ENCODE assay signal across 11 mouse cellular contexts in genomic region chr17:78407581-78407980, GRCm38 (mm10). TPM values are rescaled to one million over a fixed set of nuclear protein-coding genes. Genes with fewer than 3 reads are reported as not detected.
A peak's percentile ranks its signal among the peaks of the same experiment; 100 is the strongest.
DNase-seq lines count a peak whose midpoint lies in the region; ATAC-seq and TF ChIP-seq lines count a peak whose summit lies in the region.
"Had no signal": no experiment of that assay in that cellular context is flagged by ENCODE, and none has a peak within 500 bp of the region (broad histone marks: within the 10 kb centered on the region; RNA-seq: fewer than 3 reads in every experiment).

No protein-coding gene starts in this region.

- no peak for TF ChIP-seq CTCF in liver, adult 2 months (IDR thresholded peaks at IDR 0.05; ENCODE audit: low read depth, low read length)

- H3K4me1 ChIP-seq in liver, adult 2 months (ENCODE audit: control insufficient read depth, insufficient read depth, low read length) = peaks cover 20% of the 10 kb centered on the region
- peaks cover 25% of the 10 kb centered on the region; the same call in 1 of the 2 replicates for H3K4me1 ChIP-seq in liver, embryonic 12.5 days
- H3K4me1 ChIP-seq in forebrain, embryonic 12.5 days = peaks cover 8% of the 10 kb centered on the region; the same call in 1 of the 2 replicates

- H3K36me3 ChIP-seq in liver, adult 2 months (ENCODE audit: control insufficient read depth, insufficient read depth, low read length) = peaks cover 18% of the 10 kb centered on the region
- H3K36me3 ChIP-seq in liver, embryonic 12.5 days = peaks cover 61% of the 10 kb centered on the region
- H3K36me3 ChIP-seq in forebrain, embryonic 12.5 days (replicated peaks) = peaks cover 6% of the 10 kb centered on the region

- no peak overlapping the region for H3K4me3 ChIP-seq in liver, adult 2 months (ENCODE audit: insufficient read depth, low read depth, low read length)
- H3K4me3 ChIP-seq in liver, embryonic 12.5 days = no peak overlapping the region
- H3K4me3 ChIP-seq in forebrain, embryonic 12.5 days (replicated peaks) = no peak overlapping the region
- H3K4me3 ChIP-seq: megakaryocyte, embryonic 14.5 days had no signal

- no peak overlapping the region for H3K9ac ChIP-seq in liver, adult 2 months (ENCODE audit: low read depth, low read length)
- no peak overlapping the region for H3K9ac ChIP-seq in liver, embryonic 12.5 days
- H3K9ac ChIP-seq in forebrain, embryonic 12.5 days = no peak overlapping the region

- H3K4me2 ChIP-seq in liver, embryonic 12.5 days = no peak overlapping the region
- H3K4me2 ChIP-seq in forebrain, embryonic 12.5 days = no peak overlapping the region

- DNase-seq in liver, adult 2 months (ENCODE audit: extremely low read depth, low read depth, low spot score) = peak; percentile 80
- peak; percentile 37 to 65 for DNase-seq in adrenal gland, postnatal 36 days
- DNase-seq in kidney, adult 9 months = peak; percentile 68
- peak; percentile 73 for DNase-seq in yolk sac, embryonic 10.5 days (ENCODE audit: low spot score)
- no peak for DNase-seq in cerebellum, postnatal 25 days
- DNase-seq: cerebellum, adult 11 months; lung, adult 18-20 months; right cerebral cortex, postnatal 14 days had no signal

- H3K27me3 ChIP-seq in liver, adult 2 months (ENCODE audit: control insufficient read depth, insufficient read depth, low read length) = no peaks in the 10 kb centered on the region
- no peaks in the 10 kb centered on the region for H3K27me3 ChIP-seq in liver, embryonic 12.5 days (replicated peaks)
- no peaks in the 10 kb centered on the region for H3K27me3 ChIP-seq in forebrain, embryonic 12.5 days
- H3K27me3 ChIP-seq: megakaryocyte, embryonic 14.5 days had no signal

- peak overlapping the region; percentile 14; the same call in 1 of the 2 replicates for H3K27ac ChIP-seq in liver, adult 2 months (replicated peaks; ENCODE audit: insufficient read depth, low read depth, low read length)
- no peak overlapping the region for H3K27ac ChIP-seq in liver, embryonic 12.5 days
- no peak overlapping the region for H3K27ac ChIP-seq in forebrain, embryonic 12.5 days

- peaks cover 9% of the 10 kb centered on the region; the same call in 1 of the 2 replicates for H3K79me2 ChIP-seq in liver, adult 2 months (ENCODE audit: control insufficient read depth, insufficient read depth, low read length)

- no peaks in the 10 kb centered on the region for H3K9me3 ChIP-seq in liver, embryonic 12.5 days (replicated peaks)
- H3K9me3 ChIP-seq in forebrain, embryonic 12.5 days = no peaks in the 10 kb centered on the region
- H3K9me3 ChIP-seq: megakaryocyte, embryonic 14.5 days had no signal

- WGBS in liver, adult 2 months = 5% methylated on average over 4 of the region's 4 CpGs
- 46% methylated on average over 4 of the region's 4 CpGs for WGBS in liver, embryonic 12.5 days (ENCODE audit: insufficient replicate concordance)
- 93% methylated on average over 4 of the region's 4 CpGs for WGBS in forebrain, embryonic 12.5 days

- no peak for ATAC-seq in liver, embryonic 12.5 days
- no peak for ATAC-seq in forebrain, embryonic 12.5 days (ENCODE audit: low FRiP score)

- no peak for TF ChIP-seq POLR2A in liver, adult 2 months (IDR thresholded peaks at IDR 0.05; ENCODE audit: extremely low read depth, insufficient read depth, low read length)

RNA-seq across cellular contexts. Expression of gene Fez2, which starts 10.4 kb away (rescaled TPM):
- 27.9 and 28.9 TPM in 2 replicates for total RNA-seq in liver, adult 2 months (2014; rRNA removed)
- 18.2 and 18.8 TPM in 2 replicates for polyA plus RNA-seq in liver, adult 2 months (2012; rRNA removed)
- polyA plus RNA-seq in liver, embryonic 12.5 days (2016; fragmentation: Nextera tagmentation; extraction: Ambion mirVana) = 24.0 and 24.9 TPM in 2 replicates
- 10 to 100 TPM; 57.9 to 64.7 TPM for total RNA-seq in adrenal gland, postnatal 36 days (2021)
- 29.2 and 36.2 TPM in 2 replicates for polyA plus RNA-seq in forebrain, embryonic 12.5 days (2016; fragmentation: Nextera tagmentation; extraction: Ambion mirVana)

Comparison
In these comparisons a context has a peak if more than half of its experiments do, and no peak if none do; other contexts are left out.
1. DNase-seq: peak in liver, adult 2 months (single experiment), adrenal gland, postnatal 36 days (2 of 2), kidney, adult 9 months (single experiment) and yolk sac, embryonic 10.5 days (single experiment); none in cerebellum, postnatal 25 days (0 of 2).